Mouse (Mus musculus): ENCODE data around the gene Scamp2. TPM values are rescaled to one million over a fixed set of nuclear protein-coding genes. Genes with fewer than 3 reads are reported as not detected.

Gene Scamp2
- total RNA-seq (2015; ENCODE audit: low replicate concordance) (25.4 and 27.0 TPM in 2 replicates), total RNA-seq (2017; ENCODE audit: low replicate concordance) (13.1 and 13.7 TPM in 2 replicates)

GRCm38 (mm10) chr9:57560861-57561710 is at the start of gene Scamp2:
TSS of gene Scamp2 (plus strand) at chr9:57560943.
- ATAC-seq (replicated peaks; ENCODE audit: low FRiP score, poor library complexity, severe bottlenecking): peak; percentile 98

- peak; percentile 49; the same call in 1 of the 2 replicates for ATAC-seq (replicated peaks; ENCODE audit: low FRiP score, poor library complexity, severe bottlenecking)
Measured at GRCm38 (mm10) chr9:57517113-57517512, 43.6 kb upstream of the Scamp2 start.

DNA sequence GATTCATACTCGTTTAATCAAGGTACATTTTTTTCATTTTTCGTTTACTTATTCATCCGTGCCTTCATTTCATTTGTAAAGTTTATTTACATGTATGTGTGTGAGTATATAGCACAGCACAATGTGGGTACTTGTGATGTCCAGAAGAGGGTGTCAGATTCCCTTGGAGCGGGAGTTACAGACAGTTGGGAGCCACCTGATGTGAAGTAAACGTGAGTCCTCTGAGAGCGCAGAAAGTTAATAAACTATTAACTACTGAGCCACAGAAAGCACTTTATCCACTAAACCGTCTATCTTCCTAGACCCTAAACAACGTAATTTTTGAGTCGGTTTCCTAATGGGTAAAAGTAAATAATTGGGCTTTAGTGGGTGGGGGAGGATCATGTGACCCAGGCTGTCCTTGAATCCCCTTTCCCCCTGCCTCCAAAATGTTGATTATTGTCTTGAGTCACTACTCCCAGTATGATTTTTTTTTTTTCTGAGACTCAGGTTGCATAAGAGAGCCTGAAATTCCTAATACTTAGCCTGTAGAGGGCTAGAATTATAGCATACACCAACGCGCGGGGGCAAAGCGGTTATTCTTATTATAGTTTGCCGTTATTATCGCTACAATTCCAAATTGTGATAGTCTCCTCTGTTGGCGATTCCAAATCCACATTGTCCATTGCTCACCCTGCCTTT is 40.2 kb upstream of the Scamp2 start:
- ATAC-seq (replicated peaks; ENCODE audit: low FRiP score, poor library complexity, severe bottlenecking): peak; percentile 9; the same call in 1 of the 2 replicates

DNA sequence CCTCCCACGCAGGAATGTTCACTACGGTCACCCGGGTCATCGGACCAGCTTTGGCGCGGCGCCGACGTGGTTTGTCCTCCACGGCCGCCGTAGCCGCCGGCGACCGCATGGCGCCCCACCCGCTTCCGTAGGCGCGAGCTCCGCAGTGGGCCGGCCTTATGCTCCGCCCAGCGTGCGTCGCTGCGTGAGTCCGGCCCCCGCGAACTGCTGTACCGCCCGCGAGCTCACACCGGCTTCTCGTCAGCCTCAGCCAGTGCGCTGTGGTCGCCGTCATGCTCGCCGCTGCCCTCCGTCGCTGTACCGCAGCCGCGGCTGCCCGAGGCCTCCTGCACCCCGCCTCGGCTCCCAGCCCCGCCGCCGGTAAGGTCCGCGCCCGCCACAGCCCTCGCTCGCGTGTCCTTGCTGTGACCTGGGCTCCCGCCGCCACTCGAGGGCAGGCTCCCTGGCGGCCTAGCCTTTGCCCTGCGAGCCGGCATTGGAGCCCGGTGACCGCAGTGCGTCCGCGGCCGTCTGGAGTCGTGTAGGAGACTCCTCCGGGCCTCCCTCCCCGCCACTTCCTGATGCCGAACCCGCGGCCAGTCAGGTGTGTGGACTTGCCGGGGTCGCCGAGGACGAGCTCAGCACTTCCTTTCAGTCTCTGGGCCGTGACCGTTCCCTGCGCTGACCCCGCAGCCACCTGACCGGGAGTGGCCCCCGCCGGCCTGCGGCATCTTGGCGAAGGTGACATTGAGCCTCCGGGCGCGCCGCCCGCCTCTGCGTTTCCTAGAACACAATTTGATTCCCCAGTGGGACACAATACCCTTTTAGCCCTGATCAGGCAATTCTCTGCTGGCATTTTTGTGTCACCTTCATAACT is 39.5 kb upstream of the Scamp2 start, which contains the start of gene Cox5a:
TSS of gene Cox5a (plus strand) at position 219 of the 856 bp plus-strand sequence.
- ATAC-seq (replicated peaks; ENCODE audit: low FRiP score, poor library complexity, severe bottlenecking): peak; percentile 91

DNA sequence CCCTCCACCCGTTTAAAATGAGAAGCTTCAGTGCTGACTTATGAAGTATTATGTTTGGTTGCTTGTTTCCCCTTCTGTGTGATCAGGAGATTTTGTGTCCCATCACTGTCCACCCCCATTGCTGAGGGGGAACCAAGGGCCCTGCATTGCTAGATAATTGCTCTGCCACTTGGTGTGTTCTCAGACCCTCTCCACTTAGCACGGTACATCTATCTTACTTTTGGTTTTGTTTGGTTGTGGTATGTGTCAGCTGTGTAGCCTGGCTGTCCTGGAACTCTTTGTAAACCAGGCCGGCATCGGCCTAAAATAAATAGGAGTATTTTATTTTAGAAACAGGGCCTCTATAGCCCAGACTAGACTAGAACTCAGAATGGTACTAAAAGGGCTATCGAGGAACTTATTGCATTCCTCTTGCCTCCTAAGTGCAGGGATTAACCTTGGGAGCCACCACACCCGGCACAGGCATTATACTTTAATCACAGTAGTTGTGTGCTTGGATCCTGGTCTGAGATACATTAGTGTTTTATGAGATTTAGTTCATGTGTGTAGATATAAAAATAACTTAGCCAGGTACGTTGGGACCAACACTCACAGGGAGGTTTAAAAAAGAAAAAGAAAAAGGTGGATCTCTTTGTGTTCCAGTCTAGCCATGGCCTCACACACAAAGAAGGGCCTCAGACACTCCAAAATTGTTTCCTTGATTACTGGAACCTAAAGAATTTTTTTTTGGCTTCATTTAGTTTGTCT is 38.5 kb upstream of the Scamp2 start:
- no peak for ATAC-seq (replicated peaks; ENCODE audit: low FRiP score, poor library complexity, severe bottlenecking)

- ATAC-seq (replicated peaks; ENCODE audit: low FRiP score, poor library complexity, severe bottlenecking): no peak
Measured at GRCm38 (mm10) chr9:57522861-57523246, 37.9 kb upstream of the Scamp2 start.

DNA sequence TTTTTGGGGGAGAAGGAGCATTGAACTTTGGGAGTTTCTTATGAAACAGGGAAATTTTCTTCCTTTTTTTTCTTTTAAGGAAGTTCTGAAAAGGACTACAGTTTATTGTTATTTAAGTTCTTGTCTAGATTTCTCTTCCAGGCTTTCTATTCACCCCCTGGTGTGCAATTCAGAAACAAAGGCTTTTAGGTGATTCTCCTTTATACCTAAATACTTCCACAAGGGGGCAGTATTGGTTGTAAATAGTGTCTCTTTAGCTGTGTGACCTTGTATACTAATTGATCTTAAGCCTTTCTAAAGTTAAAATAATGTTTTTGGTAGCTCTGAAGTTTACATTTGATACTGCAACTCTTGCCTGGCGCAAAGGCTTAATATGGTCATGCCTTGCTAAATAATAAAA is 37.0 kb upstream of the Scamp2 start:
- 0 out of 2 replicates have a peak, but pooled peaks have one; percentile 46 for ATAC-seq (replicated peaks; ENCODE audit: low FRiP score, poor library complexity, severe bottlenecking)

DNA sequence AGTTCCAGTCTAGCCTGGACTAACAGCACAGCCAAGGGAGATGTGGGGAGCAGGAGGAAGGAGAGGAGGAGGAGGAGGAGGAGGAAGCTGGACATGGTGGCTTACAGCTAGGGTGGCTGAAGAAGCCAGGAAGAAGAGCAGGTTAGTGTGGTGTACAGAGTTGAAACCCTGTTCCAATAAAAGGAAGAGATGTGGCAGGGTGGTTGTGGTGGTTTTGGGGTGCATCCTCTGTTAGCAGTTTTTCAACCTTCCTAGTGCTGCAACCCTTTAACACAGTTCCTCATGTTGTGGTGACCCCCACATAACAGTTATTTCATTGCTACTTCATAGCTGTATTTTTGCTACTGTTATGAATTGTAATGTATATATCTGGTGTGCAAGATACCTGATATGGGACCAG is 36.3 kb upstream of the Scamp2 start:
- no peak for ATAC-seq (replicated peaks; ENCODE audit: low FRiP score, poor library complexity, severe bottlenecking)

- no peak for ATAC-seq (replicated peaks; ENCODE audit: low FRiP score, poor library complexity, severe bottlenecking)
Measured at GRCm38 (mm10) chr9:57525516-57525915, 35.2 kb upstream of the Scamp2 start.

GRCm38 (mm10) chr9:57526435-57526834 is 34.3 kb upstream of the Scamp2 start:
- ATAC-seq (replicated peaks; ENCODE audit: low FRiP score, poor library complexity, severe bottlenecking): no peak

GRCm38 (mm10) chr9:57531946-57532345 is 28.8 kb upstream of the Scamp2 start:
- no peak for ATAC-seq (replicated peaks; ENCODE audit: low FRiP score, poor library complexity, severe bottlenecking)

- no peak for ATAC-seq (replicated peaks; ENCODE audit: low FRiP score, poor library complexity, severe bottlenecking)
Measured at GRCm38 (mm10) chr9:57536362-57536761, 24.4 kb upstream of the Scamp2 start.

GRCm38 (mm10) chr9:57537044-57537727 is 23.6 kb upstream of the Scamp2 start, which contains the start of gene Fam219b:
TSS of gene Fam219b (plus strand) at chr9:57537528.
- ATAC-seq (replicated peaks; ENCODE audit: low FRiP score, poor library complexity, severe bottlenecking): peak; percentile 94

- no peak for ATAC-seq (replicated peaks; ENCODE audit: low FRiP score, poor library complexity, severe bottlenecking)
Measured at GRCm38 (mm10) chr9:57537728-57538181, 23.0 kb upstream of the Scamp2 start.

- ATAC-seq (replicated peaks; ENCODE audit: low FRiP score, poor library complexity, severe bottlenecking): no peak
Measured at GRCm38 (mm10) chr9:57539550-57539949, 21.2 kb upstream of the Scamp2 start.

GRCm38 (mm10) chr9:57541312-57541711 is 19.4 kb upstream of the Scamp2 start:
- ATAC-seq (replicated peaks; ENCODE audit: low FRiP score, poor library complexity, severe bottlenecking): peak; percentile 27; the same call in 1 of the 2 replicates

- ATAC-seq (replicated peaks; ENCODE audit: low FRiP score, poor library complexity, severe bottlenecking): no peak
Measured at GRCm38 (mm10) chr9:57543951-57544350, 16.8 kb upstream of the Scamp2 start.

GRCm38 (mm10) chr9:57547287-57547686 is 13.5 kb upstream of the Scamp2 start:
- peak; percentile 61; the same call in 1 of the 2 replicates for ATAC-seq (replicated peaks; ENCODE audit: low FRiP score, poor library complexity, severe bottlenecking)

All from erythroblast, adult 5-6 weeks (primary cell).